Mouse (Mus musculus) MEL (cell line): ENCODE data around the gene Cox7a1. TPM values are rescaled to one million over a fixed set of nuclear protein-coding genes. Genes with fewer than 3 reads are reported as not detected.

Experiments
- DNase-seq: peaks from one replicate; pipeline ENCODE4 v3.0.0; 2011; ENCODE audit warnings: low read depth, low spot score
- H3K27ac ChIP-seq: 2 replicates; pipeline ENCODE4 v1.5.1; 2012; ENCODE audit warnings: low read depth, mild to moderate bottlenecking, control low read depth, low read length, moderate library complexity; ENCODE audit not compliant: control insufficient read depth
- H3K27me3 ChIP-seq, 2 experiments: fragments of 150-350 bp in 1 of 2; sonication (generic) in 1 of 2; 2 replicates each; pipeline ENCODE4 v1.6.1; 2012; ENCODE audit warnings: low read length in 2 of 2, mild to moderate bottlenecking in 2 of 2, improper control_type of control experiment in 1 of 2, moderate library complexity in 1 of 2; ENCODE audit not compliant: insufficient read depth in 2 of 2, control insufficient read depth in 1 of 2
- H3K36me3 ChIP-seq, 2 experiments: 2 replicates each; pipeline ENCODE4 v1.6.1; 2012 to 2014; ENCODE audit warnings: low read length in 2 of 2, improper control_type of control experiment in 1 of 2, inconsistent platforms in 1 of 2, mild to moderate bottlenecking in 1 of 2; ENCODE audit not compliant: insufficient read depth in 2 of 2, control insufficient read depth in 1 of 2
- H3K4me1 ChIP-seq, 2 experiments: fragments of 150-350 bp in 1 of 2; sonication (generic) in 1 of 2; 2 replicates each; pipeline ENCODE4 v1.6.1; 2012; ENCODE audit warnings: low read length in 2 of 2, improper control_type of control experiment in 1 of 2, mild to moderate bottlenecking in 1 of 2; ENCODE audit not compliant: insufficient read depth in 2 of 2, control insufficient read depth in 1 of 2
- H3K4me3 ChIP-seq, 2 experiments: fragments of 150-350 bp in 1 of 2; sonication (generic) in 1 of 2; 2 replicates each; pipeline ENCODE4 v1.5.1; 2012; ENCODE audit warnings: low read depth in 2 of 2, low read length in 2 of 2, mild to moderate bottlenecking in 2 of 2, moderate library complexity in 2 of 2, control low read depth in 1 of 2, improper control_type of control experiment in 1 of 2; ENCODE audit not compliant: control insufficient read depth in 1 of 2, insufficient read depth in 1 of 2
- H3K79me2 ChIP-seq: 2 replicates; pipeline ENCODE4 v1.6.1; 2012; ENCODE audit warnings: mild to moderate bottlenecking, low read length, moderate library complexity; ENCODE audit not compliant: control insufficient read depth, poor library complexity, insufficient read depth
- H3K9ac ChIP-seq: 2 replicates; pipeline ENCODE4 v1.6.1; 2012; ENCODE audit warnings: low read depth, mild to moderate bottlenecking, control low read depth, low read length, moderate library complexity; ENCODE audit not compliant: control insufficient read depth, poor library complexity, severe bottlenecking
- H3K9me3 ChIP-seq: fragments of 150-350 bp; sonication (generic); replicated peaks from 2 replicates; pipeline ENCODE4 v1.6.1; 2012; ENCODE audit warnings: mild to moderate bottlenecking, low read length, improper control_type of control experiment, moderate library complexity; ENCODE audit not compliant: insufficient read depth
- BHLHE40 ChIP-seq: IDR thresholded peaks from 2 replicates; pipeline ENCODE4 v1.6.1; 2012; ENCODE audit warnings: low read depth, mild to moderate bottlenecking, inconsistent platforms, low read length, improper control_type of control experiment, borderline replicate concordance
- CHD2 ChIP-seq: IDR thresholded peaks from 2 replicates; pipeline ENCODE4 v1.6.1; 2011; ENCODE audit warnings: low read length, improper control_type of control experiment
- ELF1 ChIP-seq: IDR thresholded peaks from 2 replicates; pipeline ENCODE4 v1.6.1; 2014; ENCODE audit warnings: low read depth, mild to moderate bottlenecking, inconsistent platforms, low read length, improper control_type of control experiment, moderate library complexity
- GABPA ChIP-seq: IDR thresholded peaks from 2 replicates; pipeline ENCODE4 v1.6.1; 2012; ENCODE audit warnings: low read depth, mild to moderate bottlenecking, inconsistent platforms, low read length, improper control_type of control experiment, moderate library complexity
- HCFC1 ChIP-seq: IDR thresholded peaks from 2 replicates; pipeline ENCODE4 v1.6.1; 2012; ENCODE audit warnings: low read depth, mild to moderate bottlenecking, inconsistent platforms, low read length, improper control_type of control experiment, moderate library complexity
- MAFK ChIP-seq: IDR thresholded peaks from 2 replicates; pipeline ENCODE4 v1.6.1; 2011; ENCODE audit warnings: low read depth, mild to moderate bottlenecking, low read length, improper control_type of control experiment, borderline replicate concordance
- MAX ChIP-seq: IDR thresholded peaks from 2 replicates; pipeline ENCODE4 v1.6.1; 2011; ENCODE audit warnings: low read length, improper control_type of control experiment
- MEF2A ChIP-seq: IDR thresholded peaks from 2 replicates; pipeline ENCODE4 v1.6.1; 2014; ENCODE audit warnings: low read depth, mild to moderate bottlenecking, inconsistent platforms, low read length, improper control_type of control experiment; ENCODE audit not compliant: poor library complexity, insufficient replicate concordance, severe bottlenecking; ENCODE audit errors: extremely low read depth
- NELFE ChIP-seq: IDR thresholded peaks from 2 replicates; pipeline ENCODE4 v1.6.1; 2011; ENCODE audit warnings: low read depth, low read length, improper control_type of control experiment
- NRF1 ChIP-seq: IDR thresholded peaks from 2 replicates; pipeline ENCODE4 v1.6.1; 2014; ENCODE audit warnings: low read depth, mild to moderate bottlenecking, inconsistent platforms, low read length, improper control_type of control experiment, moderate library complexity; ENCODE audit not compliant: poor library complexity, insufficient read depth, severe bottlenecking
- POLR2A ChIP-seq, 2 experiments: IDR thresholded peaks; 2 replicates each; pipeline ENCODE4 v1.6.1; 2011 to 2012; ENCODE audit warnings: low read length in 2 of 2, mild to moderate bottlenecking in 2 of 2, control low read depth in 1 of 2, improper control_type of control experiment in 1 of 2, low read depth in 1 of 2, moderate library complexity in 1 of 2; ENCODE audit not compliant: control insufficient read depth in 1 of 2, insufficient read depth in 1 of 2, poor library complexity in 1 of 2
- POLR2AphosphoS2 ChIP-seq: IDR thresholded peaks from 2 replicates; pipeline ENCODE4 v1.6.1; 2011; ENCODE audit warnings: low read length, improper control_type of control experiment
- RAD21 ChIP-seq: IDR thresholded peaks from 2 replicates; pipeline ENCODE4 v1.6.1; 2011; ENCODE audit warnings: mild to moderate bottlenecking, low read depth, low read length, improper control_type of control experiment
- RCOR1 ChIP-seq: IDR thresholded peaks from 2 replicates; pipeline ENCODE4 v1.6.1; 2012; ENCODE audit warnings: low read depth, mild to moderate bottlenecking, inconsistent platforms, low read length, improper control_type of control experiment
- SIN3A ChIP-seq: IDR thresholded peaks from 2 replicates; pipeline ENCODE4 v1.6.1; 2012; ENCODE audit warnings: low read length, improper control_type of control experiment, inconsistent platforms
- TAL1 ChIP-seq: IDR thresholded peaks from 2 replicates; pipeline ENCODE4 v1.6.1; 2012; ENCODE audit warnings: mild to moderate bottlenecking, inconsistent platforms, low read length, moderate library complexity, mixed read lengths
- TCF12 ChIP-seq: IDR thresholded peaks from 2 replicates; pipeline ENCODE4 v1.6.1; 2014; ENCODE audit warnings: low read depth, mild to moderate bottlenecking, inconsistent platforms, low read length, improper control_type of control experiment, moderate library complexity
- UBTF ChIP-seq: IDR thresholded peaks from 2 replicates; pipeline ENCODE4 v1.6.1; 2012; ENCODE audit warnings: low read depth, mild to moderate bottlenecking, inconsistent platforms, low read length, improper control_type of control experiment, moderate library complexity, borderline replicate concordance; ENCODE audit not compliant: insufficient read depth
- ZKSCAN1 ChIP-seq: IDR thresholded peaks from 2 replicates; pipeline ENCODE4 v1.6.1; 2012; ENCODE audit warnings: low read depth, mild to moderate bottlenecking, inconsistent platforms, low read length, improper control_type of control experiment, moderate library complexity
- ZNF384 ChIP-seq: IDR thresholded peaks from 2 replicates; pipeline ENCODE4 v1.6.1; 2012; ENCODE audit warnings: low read depth, mild to moderate bottlenecking, inconsistent platforms, low read length, improper control_type of control experiment
- polyA plus RNA-seq, 2 experiments: library from polyadenylated mRNA; stranded (reverse) in 1 of 2; unstranded in 1 of 2; fragments of >175 nt in 1 of 2; fragments of >200 nt in 1 of 2; gene quantifications; 2 replicates each; pipeline versions ENCODE4 v1.2.1 to v1.2.4; 2012; ENCODE audit warnings: low replicate concordance in 2 of 2, low read depth in 1 of 2; ENCODE audit not compliant: insufficient read length in 2 of 2, insufficient read depth in 1 of 2, missing spikeins in 1 of 2
- total RNA-seq: library from RNA; depleted of rRNA; stranded (reverse); fragments of 300-350 nt; gene quantifications from 2 replicates; pipeline ENCODE4 v1.2.3, GENCODE M21; 2012

Gene Cox7a1
- total and polyA plus RNA-seq, 3 experiments, result 8.9 to 11.1 TPM; not detected in 1

DNA sequence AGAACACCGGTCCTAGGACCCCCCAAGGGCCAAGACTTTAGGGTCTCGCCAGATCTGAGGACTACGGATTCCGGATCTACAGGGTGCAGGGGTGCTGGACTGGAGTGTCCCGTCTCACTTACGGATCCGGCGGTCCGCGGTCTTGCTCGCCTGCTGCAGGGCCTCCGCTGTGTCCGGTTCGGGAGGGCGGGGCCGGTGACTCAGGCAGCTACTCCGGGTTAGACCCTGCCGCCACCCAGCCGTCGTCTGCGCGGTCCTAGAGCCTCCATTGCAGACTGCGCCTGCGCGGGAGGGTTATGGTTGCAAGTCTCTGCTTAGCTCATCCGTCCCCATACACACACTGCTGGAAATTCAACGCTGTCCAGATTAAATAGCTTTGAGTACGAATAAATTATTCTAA lies 10.9 kb downstream of the Cox7a1 start:
- Histone ChIP-seq H3K4me1 (peaks cover 0 to 17% of the 10 kb centered on the region in 2 experiments; a peak in 3 of 4 replicates), H3K9ac (peak overlapping the region; percentile 68), H3K27me3 (no peaks in the 10 kb centered on the region)
- peak; percentile 96 for DNase-seq
- no peak for TF ChIP-seq ZKSCAN1
- peak; percentile 25; the same call in 1 of the 2 replicates for TF ChIP-seq TCF12
- TF ChIP-seq RCOR1, result no peak
- no peak for TF ChIP-seq BHLHE40
- peak; percentile 58; the same call in 1 of the 2 replicates for TF ChIP-seq NELFE
- no peak for TF ChIP-seq CHD2
- no peak; the same call in none of the 2 replicates for TF ChIP-seq ELF1
- no peak for TF ChIP-seq MAFK
- no peak for TF ChIP-seq UBTF
- TF ChIP-seq POLR2A (IDR thresholded peaks at IDR 0.05; ENCODE audit: control insufficient read depth in 1 of 2, insufficient read depth in 1 of 2, low read depth in 1 of 2, low read length in 2 of 2, poor library complexity in 1 of 2), result peak; percentile 67 to 70; a peak in 3 of 4 replicates
- peak; percentile 77 for TF ChIP-seq ZNF384
- no peak for TF ChIP-seq MEF2A
- TF ChIP-seq POLR2AphosphoS2, result no peak
- TF ChIP-seq SIN3A, result peak; percentile 48; the same call in 1 of the 2 replicates
- peak; percentile 72 for TF ChIP-seq HCFC1
- no peak for TF ChIP-seq TAL1
- no peak for TF ChIP-seq GABPA
- TF ChIP-seq RAD21, result no peak
- peak; percentile 86 for TF ChIP-seq NRF1
- TF ChIP-seq, all 39 proteins: peak for 7
- no peaks in the 10 kb centered on the region for H3K9me3 ChIP-seq
- peak overlapping the region; percentile 76 for H3K27ac ChIP-seq
- H3K4me3 ChIP-seq, result peak overlapping the region; percentile 57 to 66
- peaks cover 9% of the 10 kb centered on the region for H3K79me2 ChIP-seq
- peaks cover 0 to 14% of the 10 kb centered on the region in 2 experiments; a peak in 2 of 4 replicates for H3K36me3 ChIP-seq

- DNase-seq, result no peak
- no peaks in the 10 kb centered on the region for H3K27me3 ChIP-seq
- H3K4me3 ChIP-seq, result no peak overlapping the region
- H3K9me3 ChIP-seq, result no peaks in the 10 kb centered on the region
- TF ChIP-seq MAX (no peak), BHLHE40 (no peak)
- TF ChIP-seq, all 39 proteins: peak for 0
- no peak overlapping the region; the same call in 1 of the 2 replicates for H3K9ac ChIP-seq
- H3K4me1 ChIP-seq, result peaks cover 0 to 17% of the 10 kb centered on the region in 2 experiments; a peak in 3 of 4 replicates
- H3K36me3 ChIP-seq, result peaks cover 0 to 14% of the 10 kb centered on the region in 2 experiments; a peak in 2 of 4 replicates
- peaks cover 9% of the 10 kb centered on the region for H3K79me2 ChIP-seq
- no peak overlapping the region for H3K27ac ChIP-seq
Observed at GRCm38 (mm10) chr7:30195461-30195860, 11.5 kb downstream of the Cox7a1 start.
